Mouse (Mus musculus): ENCODE measurements at regions not wholly inside any gene's neighbourhood (a gene's known extent, or its start where the extent isn't known, plus 50 kb on each side); places are given as distances from the start of the nearest gene placed in this dataset.

DNA sequence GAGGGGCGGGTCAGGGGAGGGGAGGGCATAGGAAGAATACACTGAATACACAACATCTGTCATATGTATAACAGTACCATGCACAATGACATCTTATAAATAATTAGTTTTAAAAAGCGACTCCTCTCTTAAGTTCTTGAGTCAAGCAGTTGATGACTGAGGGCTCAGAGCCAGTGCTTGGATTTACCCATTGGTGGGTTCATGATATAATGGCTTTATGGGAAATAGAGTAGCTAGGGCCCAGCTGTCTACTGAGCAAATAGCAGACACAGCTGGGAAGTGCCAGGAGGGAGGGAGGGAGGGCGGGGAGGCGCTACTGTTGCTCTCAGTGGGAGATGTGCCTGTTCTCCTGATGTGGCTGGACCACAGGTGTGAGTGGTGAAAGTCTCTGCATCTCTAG is 268.5 kb downstream of the Matn1 start:
- no peak for DNase-seq (ENCODE audit: low spot score)

DNA sequence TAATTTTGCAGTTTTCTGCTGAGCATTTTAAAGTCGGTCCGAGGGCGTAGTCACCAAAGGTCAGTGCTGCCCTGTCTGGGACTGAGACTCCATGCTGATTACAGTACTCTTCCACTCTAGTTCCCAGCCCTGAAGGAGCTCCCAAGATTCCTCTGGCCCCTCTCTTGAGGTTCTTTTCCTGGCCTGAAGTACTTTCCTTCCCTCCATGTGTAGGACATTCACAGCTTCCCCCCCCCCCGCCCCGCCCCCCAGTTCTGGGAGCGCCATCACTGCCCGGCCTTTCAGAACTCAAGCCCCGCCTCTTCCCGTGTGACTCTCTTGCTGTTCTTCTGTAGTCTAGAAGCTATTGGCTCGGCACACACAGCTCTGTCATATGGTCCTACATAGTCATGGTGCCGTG is 271.5 kb downstream of the Matn1 start:
- DNase-seq (ENCODE audit: low spot score): no peak

DNA sequence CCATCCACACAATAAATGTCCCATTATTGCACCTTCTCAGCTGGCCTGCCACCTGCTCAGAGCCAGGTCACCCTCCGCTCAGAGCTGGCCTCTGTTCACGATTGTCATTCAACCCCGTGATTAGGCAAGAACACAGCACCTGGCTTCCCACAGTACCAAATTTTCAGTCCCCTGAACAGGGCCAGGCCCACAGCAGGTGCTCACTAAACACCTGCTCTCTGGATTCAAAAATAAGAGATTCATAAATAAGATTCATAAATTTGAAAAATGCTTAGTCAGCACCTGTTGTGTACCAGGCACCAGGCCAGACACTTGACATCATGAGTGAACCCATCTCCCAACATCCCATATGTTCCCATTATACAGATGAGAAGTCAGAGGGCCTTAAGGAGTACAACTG is 272.2 kb downstream of the Matn1 start:
- no peak for DNase-seq (ENCODE audit: low spot score)

DNA sequence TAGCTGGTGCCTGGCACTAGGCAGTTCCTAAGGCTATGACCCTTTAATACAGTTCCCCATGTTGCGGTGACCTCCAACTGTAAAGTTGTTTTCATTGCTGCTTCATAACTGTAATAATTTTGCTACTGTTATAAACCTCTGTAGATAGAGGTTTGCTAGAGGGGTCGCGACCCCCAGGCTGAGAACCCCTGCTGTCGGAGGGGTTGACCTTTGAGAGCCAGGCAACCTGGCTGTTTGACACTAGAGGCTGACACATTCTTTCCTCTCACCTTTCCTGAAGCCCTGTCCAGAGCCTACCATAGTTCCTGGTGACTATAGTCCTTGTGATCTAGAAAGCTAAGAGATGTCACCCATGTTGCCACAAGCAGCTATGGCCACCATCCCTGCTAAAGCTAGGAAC is 272.9 kb downstream of the Matn1 start:
- DNase-seq (ENCODE audit: low spot score): no peak

DNA sequence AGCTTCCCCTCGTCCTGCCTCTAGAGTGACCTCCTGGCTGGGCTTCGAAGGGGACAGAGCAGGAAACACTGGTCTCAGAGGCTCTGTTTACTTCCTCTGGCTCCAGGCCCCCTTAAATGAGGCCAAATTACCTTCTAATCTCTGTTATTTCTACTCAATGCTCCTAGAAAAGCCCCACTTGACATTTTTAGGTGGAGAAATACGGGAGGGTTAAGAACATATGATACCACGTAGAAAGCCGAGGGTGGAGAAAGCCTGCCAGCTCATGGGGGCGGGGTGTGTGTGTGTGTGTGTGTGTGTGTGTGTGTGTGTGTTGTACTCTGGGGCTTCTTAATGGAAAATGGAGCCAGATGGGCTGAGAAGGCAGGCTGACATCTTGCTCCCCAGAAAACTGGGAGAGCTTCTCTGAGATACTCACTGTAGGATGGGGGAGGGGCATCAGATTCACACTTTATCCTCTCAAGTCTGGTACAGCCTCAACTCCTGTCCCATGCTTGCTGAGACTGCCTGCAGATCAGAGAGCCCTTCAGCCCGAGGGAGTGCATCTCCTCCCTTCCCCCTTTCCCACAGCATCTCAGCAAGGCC is 273.5 kb downstream of the Matn1 start:
- DNase-seq (ENCODE audit: low spot score): no peak

DNA sequence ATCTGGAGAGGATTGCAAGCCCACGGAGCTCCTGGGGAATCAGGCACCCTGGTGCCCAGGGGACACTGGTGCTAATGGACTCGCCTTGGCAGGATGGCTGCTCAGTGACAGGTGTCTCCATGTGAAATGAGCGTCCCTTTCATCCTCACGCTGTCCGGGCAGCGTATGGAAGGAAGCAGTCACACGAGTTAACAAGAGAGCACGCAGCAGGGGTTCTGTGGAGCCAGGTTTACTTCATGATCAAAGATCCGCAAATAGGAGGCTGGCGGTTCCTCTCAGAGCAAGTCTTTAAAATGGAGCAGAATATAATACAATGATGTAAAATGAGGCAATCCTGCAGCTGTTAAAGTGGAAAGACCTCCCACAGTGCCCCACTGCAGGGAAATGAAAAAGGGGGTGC is 276.8 kb downstream of the Matn1 start:
- DNase-seq (ENCODE audit: low spot score): no peak

DNA sequence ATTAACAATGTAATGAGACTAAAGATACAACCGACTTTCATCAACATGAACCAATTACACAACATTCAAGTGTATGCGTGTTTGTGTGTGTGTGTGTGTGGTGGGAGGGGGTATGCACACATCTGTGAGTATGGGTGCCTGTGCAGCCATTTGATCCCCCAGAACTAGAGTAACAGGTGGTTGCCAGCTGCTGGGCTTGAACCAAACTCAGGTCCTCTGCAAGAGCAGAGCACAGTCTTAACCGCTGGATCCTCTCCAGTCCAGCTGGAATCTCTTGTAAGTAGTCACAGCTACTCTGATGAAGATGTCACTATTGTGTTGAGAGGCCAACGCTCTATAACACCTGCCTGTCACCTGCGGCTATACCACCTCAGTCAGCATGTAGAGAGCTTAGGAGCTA is 286.2 kb downstream of the Matn1 start:
- no peak for DNase-seq (ENCODE audit: low spot score)

DNA sequence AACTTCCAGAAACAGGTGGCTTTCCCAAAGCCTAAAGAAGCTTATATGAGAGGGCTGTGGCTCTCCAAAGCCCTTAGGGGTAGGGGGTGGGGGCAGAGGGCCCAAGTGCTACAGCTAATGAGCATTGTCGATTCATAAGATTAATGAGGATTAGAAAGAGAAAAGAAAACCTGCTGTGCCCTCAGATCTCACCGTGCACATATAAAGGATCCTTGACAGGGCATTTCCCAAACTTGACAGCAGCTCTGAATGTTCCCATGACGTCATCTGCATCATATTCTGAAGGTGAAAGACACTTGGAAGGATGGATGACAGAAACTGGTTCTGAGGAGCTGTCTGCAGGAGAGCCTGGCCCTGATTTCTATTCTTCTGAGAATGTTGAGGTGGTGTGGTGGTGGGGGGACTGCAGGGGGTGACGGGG is 292.4 kb downstream of the Matn1 start:
- DNase-seq (ENCODE audit: low spot score): no peak

DNA sequence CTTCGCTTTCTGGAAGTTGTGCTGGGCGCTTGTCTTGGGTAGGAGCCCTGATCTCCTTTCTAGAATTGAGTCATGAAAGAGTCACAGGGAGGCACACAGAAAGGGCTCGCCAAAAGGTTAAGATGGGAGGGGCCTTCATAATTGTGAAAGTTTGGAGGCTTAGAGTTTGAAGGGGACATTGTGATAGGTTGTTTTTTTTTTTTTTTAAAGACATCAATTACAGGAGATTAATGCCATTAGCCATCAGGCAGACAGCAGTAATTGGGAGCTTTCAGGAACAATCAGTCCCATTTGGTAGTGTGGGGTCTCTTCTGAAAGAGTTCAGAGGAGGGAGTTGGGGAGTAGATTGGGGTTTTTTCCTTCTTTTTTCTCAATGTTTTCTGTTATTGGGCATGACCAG is 294.4 kb downstream of the Matn1 start:
- no peak for DNase-seq (ENCODE audit: low spot score)

DNA sequence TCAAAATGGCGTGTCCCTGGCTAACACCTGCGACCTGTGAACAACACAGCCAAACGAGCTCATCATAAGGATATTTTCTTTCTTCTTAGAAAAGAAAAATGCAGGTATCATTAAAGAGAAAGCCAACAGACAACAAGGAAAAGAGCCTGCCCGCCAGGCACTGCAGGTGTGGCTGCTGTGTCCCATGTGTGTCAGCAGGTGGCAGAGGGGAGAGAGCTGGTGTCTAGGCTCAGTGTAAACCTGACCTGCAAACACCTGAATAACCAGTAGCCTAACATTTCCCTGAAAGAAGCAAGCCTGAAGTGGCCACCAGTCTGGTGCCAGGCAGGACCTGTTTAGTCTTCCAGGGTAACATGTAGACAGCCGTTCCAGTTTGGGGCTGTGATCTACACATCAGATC is 294.9 kb downstream of the Matn1 start:
- no peak for DNase-seq (ENCODE audit: low spot score)

DNA sequence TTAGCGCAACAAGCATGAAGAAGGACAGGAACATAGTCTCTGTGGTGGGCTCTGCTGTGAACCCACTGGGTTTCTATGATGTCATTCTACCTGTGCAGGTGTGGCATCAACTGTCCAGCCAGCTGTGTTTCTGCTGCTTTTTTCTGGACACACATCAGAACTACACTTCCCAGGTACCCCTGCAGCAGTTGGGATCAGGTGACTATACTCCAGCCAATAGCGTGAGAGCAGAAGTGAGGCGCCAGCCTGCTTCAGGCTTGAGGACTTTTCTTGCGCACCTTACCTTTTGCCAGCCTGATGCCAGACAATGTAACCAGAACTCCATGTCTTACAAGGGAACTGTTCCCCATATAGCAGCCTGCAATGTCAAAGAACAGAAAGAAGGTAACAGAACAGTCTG is 296.3 kb downstream of the Matn1 start:
- DNase-seq (ENCODE audit: low spot score): no peak

DNA sequence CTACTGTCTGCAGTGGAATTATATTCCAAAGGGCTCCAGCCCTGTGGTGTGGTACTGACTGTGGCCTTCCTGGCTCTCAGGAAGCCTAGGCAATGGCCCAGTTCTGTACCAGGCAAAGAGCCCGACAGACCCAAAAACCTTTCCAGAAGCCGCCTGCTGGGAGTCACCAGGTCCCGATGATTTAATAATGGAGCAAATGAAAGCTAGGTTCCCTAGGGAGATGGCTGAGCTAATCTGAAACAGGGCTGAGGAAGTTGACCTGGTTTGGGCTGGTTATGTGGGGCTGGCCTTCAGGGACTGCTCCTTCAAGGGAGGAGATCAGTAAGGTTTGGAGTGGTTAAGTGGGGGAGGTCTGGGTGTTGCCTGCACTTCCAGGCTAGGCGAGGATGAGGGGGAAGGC is 298.1 kb downstream of the Matn1 start:
- DNase-seq (ENCODE audit: low spot score): no peak

DNA sequence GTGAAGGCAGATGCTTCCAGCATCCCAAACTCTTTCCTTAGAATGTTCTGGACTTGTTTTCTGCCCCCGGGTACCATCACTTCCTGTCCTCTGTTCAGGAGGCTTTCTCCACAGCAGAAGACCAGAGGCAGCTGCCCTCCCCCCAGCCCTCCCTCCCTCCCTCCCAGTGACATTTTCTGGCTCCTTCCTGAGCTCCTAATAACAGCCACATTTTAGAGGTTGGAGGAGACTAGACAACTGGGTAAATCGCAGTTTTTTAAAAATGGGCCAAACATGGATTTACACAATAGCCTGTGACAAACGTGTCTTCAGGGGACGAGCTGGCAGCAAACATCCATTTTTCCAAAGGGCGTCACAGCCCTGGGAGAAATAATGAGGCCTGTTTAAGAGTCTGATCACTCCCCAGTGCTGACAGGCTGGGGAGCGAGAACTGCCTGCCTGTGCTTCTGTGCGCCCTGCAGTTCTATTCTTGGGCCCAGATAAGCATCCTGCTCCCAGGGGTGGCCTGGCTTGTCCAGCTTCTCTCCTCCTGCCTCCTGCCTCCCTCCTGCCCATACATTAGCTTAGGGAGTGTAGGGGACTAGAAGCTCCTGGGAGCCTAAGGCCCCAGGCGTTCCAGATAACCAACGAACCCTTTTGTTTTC is 299.7 kb downstream of the Matn1 start:
- DNase-seq (ENCODE audit: low spot score): no peak

DNA sequence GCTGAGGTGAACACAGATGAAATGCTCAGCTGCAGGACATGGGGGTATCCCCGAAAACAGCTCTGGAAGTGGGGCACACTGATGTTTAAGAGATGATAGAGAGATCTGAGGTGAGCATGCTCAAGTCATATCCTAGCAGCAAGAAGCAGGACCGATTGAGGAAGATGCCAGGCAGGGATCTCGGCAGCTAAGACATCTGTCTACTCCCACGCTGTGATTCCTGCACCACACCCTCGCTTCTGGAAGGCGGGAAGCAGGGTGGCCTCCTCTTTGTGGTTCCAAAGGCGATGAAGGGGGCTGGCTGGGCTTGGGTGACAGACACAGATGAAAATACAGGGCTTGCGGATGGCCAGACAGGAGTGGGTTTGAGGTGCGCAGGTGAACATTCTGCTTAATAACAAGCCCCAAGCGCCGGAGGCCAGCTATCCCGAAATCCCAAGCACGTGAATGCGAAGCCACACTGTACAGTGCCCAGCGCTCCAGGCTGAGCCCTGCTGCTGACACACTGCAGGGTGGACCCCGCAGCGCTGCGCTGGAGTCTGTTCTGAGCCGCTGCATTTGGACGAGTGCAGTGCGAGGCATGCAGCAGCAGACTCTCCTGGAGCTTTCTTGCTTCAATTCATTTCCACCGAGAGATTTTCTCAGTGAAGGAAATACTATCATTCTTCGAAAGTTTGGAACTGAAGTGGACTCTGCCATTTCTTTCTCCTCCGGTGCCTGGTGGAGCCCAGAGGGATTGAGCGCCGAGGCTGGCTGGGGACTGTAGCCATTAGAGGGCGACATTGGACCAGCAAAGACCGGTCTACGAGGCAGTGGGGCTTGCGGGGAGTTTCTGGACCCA is 308.6 kb downstream of the Matn1 start:
- no peak for DNase-seq (ENCODE audit: low spot score)

DNA sequence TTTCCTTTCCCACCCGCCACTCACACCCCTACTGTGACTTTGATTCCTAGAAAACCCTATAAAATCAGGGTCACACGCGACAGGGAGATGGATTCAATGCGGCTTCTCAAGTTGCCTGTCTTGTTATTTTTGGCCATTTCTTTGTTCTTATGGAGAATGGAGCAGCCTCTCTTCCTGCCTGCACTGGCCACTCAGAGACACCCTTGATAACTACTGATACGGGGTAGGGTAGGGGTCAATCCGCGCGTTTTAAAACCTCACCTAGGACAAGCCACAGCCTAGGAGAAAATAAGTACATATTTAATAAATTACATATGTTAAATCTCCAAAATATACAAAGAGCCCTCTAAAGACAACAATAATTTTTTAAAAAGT is 309.2 kb downstream of the Matn1 start:
- no peak for DNase-seq (ENCODE audit: low spot score)

DNA sequence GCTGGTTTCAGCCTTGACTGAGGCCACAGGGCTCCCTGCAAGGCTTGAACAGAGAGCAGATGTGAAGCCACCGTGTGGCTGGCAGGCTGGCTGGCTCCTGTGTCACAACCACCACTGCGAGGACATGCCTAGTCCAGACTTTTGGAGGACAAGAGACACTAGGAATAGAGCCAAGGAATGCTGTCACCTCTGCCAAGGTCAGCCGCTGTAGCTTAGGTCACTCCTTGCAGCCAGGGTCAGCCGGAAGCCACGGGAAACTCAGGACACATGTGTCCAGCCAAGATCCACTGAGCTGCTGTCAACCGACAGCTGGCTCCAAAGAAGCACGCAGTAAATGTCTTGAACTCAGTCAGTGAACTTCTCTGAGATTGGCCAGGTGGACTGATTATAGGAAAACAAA is 310.1 kb downstream of the Matn1 start:
- no peak for DNase-seq (ENCODE audit: low spot score)

DNA sequence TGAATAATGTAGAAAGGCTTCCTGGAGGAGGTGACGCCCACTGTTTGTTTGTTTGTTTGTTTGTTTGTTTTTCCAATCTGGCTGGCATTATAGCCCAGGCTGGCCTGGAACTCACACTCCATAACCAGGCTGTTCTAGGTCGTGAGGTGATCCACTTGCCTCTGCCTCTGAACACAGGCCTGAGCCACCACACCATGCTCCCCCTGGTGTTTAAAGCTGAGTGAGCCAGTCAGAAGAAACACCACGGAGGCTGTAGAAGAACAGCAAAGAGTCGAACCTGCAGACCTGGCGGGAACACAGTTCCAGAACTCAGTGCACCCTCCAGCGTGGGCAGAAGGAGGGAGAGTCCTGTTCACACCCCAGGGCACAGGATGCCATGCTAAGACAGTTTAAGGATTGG is 310.5 kb downstream of the Matn1 start:
- no peak for DNase-seq (ENCODE audit: low spot score)

DNA sequence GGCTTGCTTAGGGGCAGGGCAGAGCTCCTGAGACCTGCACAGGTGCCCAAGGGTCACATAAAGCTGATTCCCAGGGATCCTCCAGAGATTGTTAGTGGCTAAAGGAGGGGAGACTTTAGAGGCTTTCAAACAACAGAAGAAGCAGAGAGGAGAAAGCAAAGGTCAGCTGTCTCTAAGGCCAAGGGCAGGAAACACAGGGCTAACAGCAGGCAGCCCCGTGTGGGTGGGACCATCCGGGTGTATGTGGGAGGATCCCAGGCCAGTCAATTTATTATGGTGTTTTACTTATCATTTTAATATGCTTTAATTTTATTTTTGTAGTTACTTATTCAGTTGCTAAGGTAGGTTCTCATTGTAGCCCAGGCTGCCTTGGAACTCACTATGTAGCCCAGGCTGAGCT is 317.1 kb downstream of the Matn1 start:
- DNase-seq (ENCODE audit: low spot score): no peak

DNA sequence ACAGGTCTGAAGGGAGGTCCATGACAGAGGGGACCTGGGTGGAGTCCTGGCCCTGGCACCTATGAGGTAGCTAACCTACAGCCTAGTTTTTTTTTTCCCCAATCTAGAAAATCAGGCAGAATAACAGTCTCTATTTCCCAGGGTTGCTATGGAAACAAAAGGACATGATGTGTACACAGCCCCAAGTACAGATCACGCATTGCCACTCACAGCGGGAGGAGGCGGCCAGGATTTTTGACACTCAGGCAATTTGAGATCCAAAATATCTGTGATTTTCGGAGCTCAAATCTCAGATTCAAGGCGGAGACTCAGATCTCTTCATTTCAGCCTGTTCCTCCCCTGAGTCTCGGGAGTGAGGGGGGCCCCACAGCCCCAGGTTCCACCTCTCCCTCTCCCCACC is 318.7 kb downstream of the Matn1 start:
- DNase-seq (ENCODE audit: low spot score): no peak

DNA sequence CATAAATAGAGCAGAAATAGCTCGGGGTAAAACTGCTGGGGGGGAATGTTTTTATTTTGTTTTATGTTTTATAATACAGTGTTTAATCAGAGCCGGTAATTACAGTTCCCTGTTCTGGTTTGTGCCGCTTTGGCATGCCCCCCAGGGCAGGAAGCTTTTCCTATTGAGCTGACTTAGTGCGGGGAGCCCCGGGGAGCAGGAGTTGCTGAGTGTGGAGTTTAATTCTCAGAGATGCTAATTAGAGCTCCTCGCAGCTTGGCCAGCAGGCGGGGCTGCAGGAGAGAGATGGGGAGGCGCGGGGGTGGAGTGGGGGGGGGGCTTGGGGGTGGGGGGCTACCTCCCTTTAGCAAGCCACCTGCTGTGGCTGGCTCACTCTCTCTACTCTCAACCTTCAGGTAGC is 322.6 kb downstream of the Matn1 start:
- DNase-seq (ENCODE audit: low spot score): no peak

DNA sequence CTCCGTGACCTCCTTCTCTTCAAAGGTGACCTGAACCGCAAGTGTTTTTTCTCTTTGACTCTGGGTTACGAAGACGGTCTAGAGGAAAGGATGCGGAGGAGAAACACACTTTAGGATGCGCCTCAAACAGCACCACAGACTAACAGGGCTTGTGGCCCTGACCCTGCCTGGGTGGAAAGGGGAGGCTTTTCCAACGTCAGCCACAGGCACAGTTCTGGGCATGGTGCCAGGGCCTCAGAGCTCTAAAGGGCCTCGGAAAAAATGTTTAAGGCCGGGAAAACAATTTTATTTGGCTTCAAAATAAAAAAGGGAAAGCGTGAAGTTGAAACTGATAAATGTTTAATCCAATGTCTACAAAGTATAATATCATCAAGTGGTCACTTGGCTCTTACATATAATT is 323.6 kb downstream of the Matn1 start:
- no peak for DNase-seq (ENCODE audit: low spot score)

DNA sequence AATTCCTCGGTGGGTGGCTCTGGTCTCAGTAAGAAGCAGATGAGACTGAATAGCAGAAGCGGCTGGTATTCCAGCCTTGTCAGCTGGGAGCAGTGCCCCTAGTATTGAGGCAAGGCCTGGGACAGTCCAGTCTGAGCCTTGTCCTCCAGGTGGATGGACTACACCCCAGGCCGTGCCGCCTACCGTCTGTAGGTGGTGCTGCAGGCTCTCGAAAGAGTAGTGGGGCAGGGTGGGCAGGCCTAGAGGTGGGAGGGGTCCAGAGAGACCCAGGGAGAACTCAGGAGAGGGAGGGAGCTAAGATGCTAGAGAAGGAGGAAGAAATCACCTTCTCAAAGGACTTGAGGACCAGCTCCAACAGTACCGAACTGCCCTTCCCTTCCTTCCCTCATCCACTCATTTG is 326.0 kb downstream of the Matn1 start:
- no peak for DNase-seq (ENCODE audit: low spot score)

DNA sequence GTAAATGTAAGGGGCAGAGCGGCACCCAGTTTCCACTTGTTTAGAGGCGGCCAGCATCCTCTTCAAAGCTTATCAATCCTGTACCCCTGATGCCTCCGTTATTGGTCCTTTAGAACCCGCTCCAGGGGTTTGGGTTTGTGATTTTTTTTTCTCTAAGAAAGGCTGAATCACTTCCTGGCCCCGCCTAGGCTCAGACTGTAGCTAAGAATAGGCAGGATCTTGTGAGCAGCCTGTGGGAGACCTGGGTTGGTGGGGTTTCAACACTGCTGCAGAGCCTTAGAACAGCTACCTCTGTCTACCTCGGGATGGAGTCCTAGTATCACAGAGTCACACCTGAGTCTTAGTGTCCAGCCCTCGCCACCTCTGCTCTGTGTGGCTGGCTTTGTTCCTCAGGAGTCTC is 327.9 kb downstream of the Matn1 start:
- no peak for DNase-seq (ENCODE audit: low spot score)

DNA sequence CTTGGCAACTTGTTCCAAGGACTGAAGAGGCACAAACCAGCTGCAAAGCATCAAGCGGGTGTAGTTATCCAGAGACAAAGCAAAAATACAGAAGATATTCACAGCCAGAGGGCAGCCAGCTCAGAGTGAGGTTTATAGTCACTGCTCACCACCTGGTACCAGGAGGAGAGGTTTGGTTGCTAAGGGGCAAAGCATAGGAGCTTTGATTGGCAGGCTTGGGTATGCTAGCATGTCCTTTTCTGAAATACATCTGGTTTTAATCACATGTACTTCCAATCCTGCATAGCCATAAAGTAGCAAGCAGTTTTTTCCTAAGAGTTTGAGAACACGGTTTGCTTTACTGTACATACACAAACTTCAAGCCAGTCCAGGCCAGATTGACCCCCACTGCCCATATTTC is 349.4 kb downstream of the Matn1 start:
- DNase-seq (ENCODE audit: low spot score): no peak

All from c-Kit-positive CD71-positive TER-119-positive erythroid progenitor cells, embryonic 14.5 days (primary cell).